Mouse (Mus musculus): ENCODE data around the gene Greb1. TPM values are rescaled to one million over a fixed set of nuclear protein-coding genes. Genes with fewer than 3 reads are reported as not detected.

The Greb1 gene
- polyA plus RNA-seq, 1 experiment from 2014 or later: 0.59 TPM

- Histone ChIP-seq H3K9me3 (ENCODE audit: control insufficient read depth, low read length) (no peaks in the 10 kb centered on the region), H3K27ac (replicated peaks in 1 of 2; ENCODE audit: control insufficient read depth in 1 of 2, insufficient read depth in 1 of 2, low read depth in 2 of 2, low read length in 2 of 2) (no peak overlapping the region), H3K4me2 (ENCODE audit: low read length) (no peak overlapping the region), H3K27me3 (ENCODE audit: control insufficient read depth, insufficient read depth, low read length) (no peaks in the 10 kb centered on the region), H3K4me1 (ENCODE audit: control insufficient read depth in 2 of 2, insufficient read depth in 2 of 2, low read length in 2 of 2) (peaks cover 5 to 9% of the 10 kb centered on the region in 2 experiments; a peak in 3 of 4 replicates), H3K4me3 (ENCODE audit: control insufficient read depth in 1 of 2, insufficient read depth in 1 of 2, low read depth in 1 of 2, low read length in 2 of 2) (no peak overlapping the region), H3K36me3 (ENCODE audit: control insufficient read depth, insufficient read depth, low read length) (no peaks in the 10 kb centered on the region), H3K9ac (ENCODE audit: low read length) (no peak overlapping the region)
- 75% methylated on average over 3 of the region's 3 CpGs for WGBS
- no peak for ATAC-seq (ENCODE audit: insufficient number of reproducible peaks, insufficient read depth, low FRiP score, low read depth)
Measured at GRCm38 (mm10) chr12:16734698-16735097, 66.0 kb downstream of the Greb1 start.

GRCm38 (mm10) chr12:16734009-16734408, 66.7 kb downstream of the Greb1 start:
- Histone ChIP-seq H3K4me2 (ENCODE audit: low read length) (no peak overlapping the region), H3K9ac (ENCODE audit: low read length) (no peak overlapping the region), H3K9me3 (ENCODE audit: control insufficient read depth, low read length) (no peaks in the 10 kb centered on the region), H3K4me1 (ENCODE audit: control insufficient read depth in 2 of 2, insufficient read depth in 2 of 2, low read length in 2 of 2) (peaks cover 5 to 9% of the 10 kb centered on the region in 2 experiments; a peak in 3 of 4 replicates), H3K27me3 (ENCODE audit: control insufficient read depth, insufficient read depth, low read length) (no peaks in the 10 kb centered on the region), H3K4me3 (ENCODE audit: control insufficient read depth in 1 of 2, insufficient read depth in 1 of 2, low read depth in 1 of 2, low read length in 2 of 2) (no peak overlapping the region), H3K27ac (replicated peaks in 1 of 2; ENCODE audit: control insufficient read depth in 1 of 2, insufficient read depth in 1 of 2, low read depth in 2 of 2, low read length in 2 of 2) (no peak overlapping the region), H3K36me3 (ENCODE audit: control insufficient read depth, insufficient read depth, low read length) (no peaks in the 10 kb centered on the region)
- no peak for ATAC-seq (ENCODE audit: insufficient number of reproducible peaks, insufficient read depth, low FRiP score, low read depth)
- WGBS: 55% methylated on average over 8 of the region's 8 CpGs

- Histone ChIP-seq H3K27ac (replicated peaks in 1 of 2; ENCODE audit: control insufficient read depth in 1 of 2, insufficient read depth in 1 of 2, low read depth in 2 of 2, low read length in 2 of 2) (peak overlapping the region; percentile 42 to 46; a peak in 2 of 4 replicates), H3K27me3 (ENCODE audit: control insufficient read depth, insufficient read depth, low read length) (no peaks in the 10 kb centered on the region), H3K4me3 (ENCODE audit: control insufficient read depth in 1 of 2, insufficient read depth in 1 of 2, low read depth in 1 of 2, low read length in 2 of 2) (no peak overlapping the region), H3K4me1 (ENCODE audit: control insufficient read depth in 2 of 2, insufficient read depth in 2 of 2, low read length in 2 of 2) (peaks cover 8 to 9% of the 10 kb centered on the region in 2 experiments; a peak in 3 of 4 replicates), H3K9me3 (ENCODE audit: control insufficient read depth, low read length) (no peaks in the 10 kb centered on the region), H3K36me3 (ENCODE audit: control insufficient read depth, insufficient read depth, low read length) (no peaks in the 10 kb centered on the region), H3K4me2 (ENCODE audit: low read length) (no peak overlapping the region), H3K9ac (ENCODE audit: low read length) (peak overlapping the region; percentile 35; the same call in 1 of the 2 replicates)
- 47% methylated on average over 11 of the region's 11 CpGs for WGBS
- ATAC-seq (ENCODE audit: insufficient number of reproducible peaks, insufficient read depth, low FRiP score, low read depth): no peak
Measured at GRCm38 (mm10) chr12:16731121-16731741, 69.5 kb downstream of the Greb1 start.

GRCm38 (mm10) chr12:16730196-16730595, 70.5 kb downstream of the Greb1 start:
- no peak overlapping the region for H3K4me3 ChIP-seq (ENCODE audit: control insufficient read depth in 1 of 2, insufficient read depth in 1 of 2, low read depth in 1 of 2, low read length in 2 of 2)
- no peaks in the 10 kb centered on the region for H3K36me3 ChIP-seq (ENCODE audit: control insufficient read depth, insufficient read depth, low read length)
- H3K4me2 ChIP-seq (ENCODE audit: low read length): no peak overlapping the region
- no peak for ATAC-seq (ENCODE audit: insufficient number of reproducible peaks, insufficient read depth, low FRiP score, low read depth)
- H3K27me3 ChIP-seq (ENCODE audit: control insufficient read depth, insufficient read depth, low read length): no peaks in the 10 kb centered on the region
- 90% methylated on average over 11 of the region's 11 CpGs for WGBS
- no peaks in the 10 kb centered on the region for H3K9me3 ChIP-seq (ENCODE audit: control insufficient read depth, low read length)
- H3K27ac ChIP-seq (replicated peaks in 1 of 2; ENCODE audit: control insufficient read depth in 1 of 2, insufficient read depth in 1 of 2, low read depth in 2 of 2, low read length in 2 of 2): no peak overlapping the region
- peaks cover 11 to 13% of the 10 kb centered on the region in 2 experiments; a peak in 3 of 4 replicates for H3K4me1 ChIP-seq (ENCODE audit: control insufficient read depth in 2 of 2, insufficient read depth in 2 of 2, low read length in 2 of 2)
- no peak overlapping the region for H3K9ac ChIP-seq (ENCODE audit: low read length)

- Histone ChIP-seq H3K4me3 (ENCODE audit: control insufficient read depth in 1 of 2, insufficient read depth in 1 of 2, low read depth in 1 of 2, low read length in 2 of 2) (no peak overlapping the region), H3K4me2 (ENCODE audit: low read length) (no peak overlapping the region), H3K27me3 (ENCODE audit: control insufficient read depth, insufficient read depth, low read length) (no peaks in the 10 kb centered on the region), H3K36me3 (ENCODE audit: control insufficient read depth, insufficient read depth, low read length) (no peaks in the 10 kb centered on the region), H3K9me3 (ENCODE audit: control insufficient read depth, low read length) (no peaks in the 10 kb centered on the region), H3K9ac (ENCODE audit: low read length) (no peak overlapping the region), H3K27ac (replicated peaks in 1 of 2; ENCODE audit: control insufficient read depth in 1 of 2, insufficient read depth in 1 of 2, low read depth in 2 of 2, low read length in 2 of 2) (no peak overlapping the region), H3K4me1 (ENCODE audit: control insufficient read depth in 2 of 2, insufficient read depth in 2 of 2, low read length in 2 of 2) (peaks cover 11 to 13% of the 10 kb centered on the region in 2 experiments; a peak in 3 of 4 replicates)
- WGBS: 86% methylated on average over 5 of the region's 5 CpGs
- no peak for ATAC-seq (ENCODE audit: insufficient number of reproducible peaks, insufficient read depth, low FRiP score, low read depth)
Measured at GRCm38 (mm10) chr12:16728221-16728620, 72.5 kb downstream of the Greb1 start.

GRCm38 (mm10) chr12:16726229-16726628, 74.5 kb downstream of the Greb1 start:
- 15% methylated on average over 3 of the region's 3 CpGs for WGBS
- no peaks in the 10 kb centered on the region for H3K36me3 ChIP-seq (ENCODE audit: control insufficient read depth, insufficient read depth, low read length)
- H3K27me3 ChIP-seq (ENCODE audit: control insufficient read depth, insufficient read depth, low read length): no peaks in the 10 kb centered on the region
- ATAC-seq (ENCODE audit: insufficient number of reproducible peaks, insufficient read depth, low FRiP score, low read depth): peak; percentile 22; the same call in 1 of the 2 replicates
- H3K27ac ChIP-seq (replicated peaks in 1 of 2; ENCODE audit: control insufficient read depth in 1 of 2, insufficient read depth in 1 of 2, low read depth in 2 of 2, low read length in 2 of 2): no peak overlapping the region; a peak in 1 of 4 replicates
- H3K4me1 ChIP-seq (ENCODE audit: control insufficient read depth in 2 of 2, insufficient read depth in 2 of 2, low read length in 2 of 2): peaks cover 10 to 12% of the 10 kb centered on the region in 2 experiments; a peak in 3 of 4 replicates
- H3K4me2 ChIP-seq (ENCODE audit: low read length): no peak overlapping the region
- H3K9me3 ChIP-seq (ENCODE audit: control insufficient read depth, low read length): no peaks in the 10 kb centered on the region
- H3K4me3 ChIP-seq (ENCODE audit: control insufficient read depth in 1 of 2, insufficient read depth in 1 of 2, low read depth in 1 of 2, low read length in 2 of 2): no peak overlapping the region
- H3K9ac ChIP-seq (ENCODE audit: low read length): no peak overlapping the region

GRCm38 (mm10) chr12:16723601-16724000, 77.1 kb downstream of the Greb1 start:
- H3K9ac ChIP-seq (ENCODE audit: low read length): no peak overlapping the region
- H3K27me3 ChIP-seq (ENCODE audit: control insufficient read depth, insufficient read depth, low read length): no peaks in the 10 kb centered on the region
- ATAC-seq (ENCODE audit: insufficient number of reproducible peaks, insufficient read depth, low FRiP score, low read depth): no peak
- H3K4me3 ChIP-seq (ENCODE audit: control insufficient read depth in 1 of 2, insufficient read depth in 1 of 2, low read depth in 1 of 2, low read length in 2 of 2): no peak overlapping the region
- peaks cover 4 to 6% of the 10 kb centered on the region in 2 experiments; a peak in 2 of 4 replicates for H3K4me1 ChIP-seq (ENCODE audit: control insufficient read depth in 2 of 2, insufficient read depth in 2 of 2, low read length in 2 of 2)
- no peaks in the 10 kb centered on the region for H3K9me3 ChIP-seq (ENCODE audit: control insufficient read depth, low read length)
- WGBS: 49% methylated on average over 3 of the region's 3 CpGs
- H3K4me2 ChIP-seq (ENCODE audit: low read length): no peak overlapping the region
- H3K36me3 ChIP-seq (ENCODE audit: control insufficient read depth, insufficient read depth, low read length): no peaks in the 10 kb centered on the region
- no peak overlapping the region for H3K27ac ChIP-seq (replicated peaks in 1 of 2; ENCODE audit: control insufficient read depth in 1 of 2, insufficient read depth in 1 of 2, low read depth in 2 of 2, low read length in 2 of 2)
